Mouse (Mus musculus): ENCODE data around the gene Cep57l1.

The Cep57l1 gene

GRCm38 (mm10) chr10:41816516-41816915 is 6.8 kb upstream of the Cep57l1 start:
- DNase-seq = no peak

- no peak for DNase-seq
Measured at GRCm38 (mm10) chr10:41814305-41814853, 4.7 kb upstream of the Cep57l1 start.

- DNase-seq = no peak
Measured at GRCm38 (mm10) chr10:41812566-41812965, 2.9 kb upstream of the Cep57l1 start.

- no peak for DNase-seq
Measured at GRCm38 (mm10) chr10:41810564-41811455, 1.1 kb upstream of the Cep57l1 start.

GRCm38 (mm10) chr10:41809080-41809770 is 446 bp downstream of the Cep57l1 start:
- DNase-seq = peak; percentile 87 to 91

- no peak for DNase-seq
Measured at GRCm38 (mm10) chr10:41805729-41806355, 3.8 kb downstream of the Cep57l1 start.

GRCm38 (mm10) chr10:41804711-41805110 is 5.0 kb downstream of the Cep57l1 start:
- no peak for DNase-seq

- no peak for DNase-seq
Measured at GRCm38 (mm10) chr10:41803467-41803866, 6.2 kb downstream of the Cep57l1 start.

GRCm38 (mm10) chr10:41797253-41797652 is 12.4 kb downstream of the Cep57l1 start:
- no peak for DNase-seq

- no peak for DNase-seq
Measured at GRCm38 (mm10) chr10:41792375-41792774, 17.3 kb downstream of the Cep57l1 start.

GRCm38 (mm10) chr10:41767254-41767653 is 42.4 kb downstream of the Cep57l1 start:
- DNase-seq = no peak

- no peak for DNase-seq
Measured at GRCm38 (mm10) chr10:41766280-41766679, 43.4 kb downstream of the Cep57l1 start.

- no peak for DNase-seq
Measured at GRCm38 (mm10) chr10:41765586-41765985, 44.1 kb downstream of the Cep57l1 start.

GRCm38 (mm10) chr10:41763741-41764385 is 45.8 kb downstream of the Cep57l1 start:
- no peak for DNase-seq

- no peak for DNase-seq
Measured at GRCm38 (mm10) chr10:41760866-41761265, 48.8 kb downstream of the Cep57l1 start.

- no peak for DNase-seq
Measured at GRCm38 (mm10) chr10:41758041-41758440, 51.6 kb downstream of the Cep57l1 start.

- DNase-seq = no peak
Measured at GRCm38 (mm10) chr10:41757226-41757625, 52.4 kb downstream of the Cep57l1 start.

- no peak for DNase-seq
Measured at GRCm38 (mm10) chr10:41751867-41752480, 57.7 kb downstream of the Cep57l1 start.

GRCm38 (mm10) chr10:41749306-41749705 is 60.4 kb downstream of the Cep57l1 start:
- DNase-seq = peak; percentile 27 to 51

- DNase-seq = peak; percentile 12 to 47
Measured at GRCm38 (mm10) chr10:41746554-41746953, 63.1 kb downstream of the Cep57l1 start.

GRCm38 (mm10) chr10:41744006-41744405 is 65.7 kb downstream of the Cep57l1 start:
- no peak for DNase-seq

GRCm38 (mm10) chr10:41740221-41740620 is 69.5 kb downstream of the Cep57l1 start:
- no peak for DNase-seq
